Mouse (Mus musculus): ENCODE data around the gene Arxes1.
"Not testable (repeated sequence)": the region's sequence is repeated elsewhere in the genome, so short reads cannot be mapped to it uniquely, and the experiment has no call there.

The Arxes1 gene

GRCm38 (mm10) chrX:136032799-136033763 lies at the start of gene Arxes1:
Arxes1 (plus strand) TSS chrX:136033367.
- DNase-seq (ENCODE audit: low spot score in 2 of 2), result not testable (repeated sequence)

- DNase-seq (ENCODE audit: low spot score in 2 of 2), result no peak
Measured at GRCm38 (mm10) chrX:135984539-135985260, 48.5 kb upstream of the Arxes1 start.

GRCm38 (mm10) chrX:135986267-135986666 lies 46.9 kb upstream of the Arxes1 start:
- no peak for DNase-seq (ENCODE audit: low spot score in 2 of 2)

- DNase-seq (ENCODE audit: low spot score in 2 of 2), result no peak
Measured at GRCm38 (mm10) chrX:135990661-135991060, 42.5 kb upstream of the Arxes1 start.

DNA sequence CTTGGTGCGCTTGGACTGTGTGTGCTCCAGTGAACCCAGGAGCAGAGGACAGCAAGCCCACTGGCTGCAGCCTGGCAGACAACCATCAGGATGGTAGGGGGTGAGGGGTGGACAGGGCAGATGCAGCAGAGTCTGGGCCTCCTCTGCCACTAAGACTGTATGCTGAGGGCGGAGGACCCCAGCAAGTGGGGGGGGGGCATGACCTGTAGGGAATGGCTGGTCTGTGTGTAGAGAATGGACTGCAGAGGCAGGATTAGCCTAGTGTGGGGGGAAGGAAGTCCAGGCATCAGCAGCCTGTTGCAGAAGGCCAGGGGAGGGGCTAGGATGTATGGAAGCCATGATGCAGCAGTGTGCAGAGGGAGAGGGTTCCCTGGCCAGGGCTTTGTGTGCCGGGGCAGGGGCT lies 40.0 kb upstream of the Arxes1 start:
- DNase-seq (ENCODE audit: low spot score in 2 of 2), result not testable (repeated sequence)

- DNase-seq (ENCODE audit: low spot score in 2 of 2), result not testable (repeated sequence)
Measured at GRCm38 (mm10) chrX:135993664-135994119, 39.5 kb upstream of the Arxes1 start, which contains the start of gene Arxes2. Arxes2 (plus strand) TSS chrX:135993824.

DNA sequence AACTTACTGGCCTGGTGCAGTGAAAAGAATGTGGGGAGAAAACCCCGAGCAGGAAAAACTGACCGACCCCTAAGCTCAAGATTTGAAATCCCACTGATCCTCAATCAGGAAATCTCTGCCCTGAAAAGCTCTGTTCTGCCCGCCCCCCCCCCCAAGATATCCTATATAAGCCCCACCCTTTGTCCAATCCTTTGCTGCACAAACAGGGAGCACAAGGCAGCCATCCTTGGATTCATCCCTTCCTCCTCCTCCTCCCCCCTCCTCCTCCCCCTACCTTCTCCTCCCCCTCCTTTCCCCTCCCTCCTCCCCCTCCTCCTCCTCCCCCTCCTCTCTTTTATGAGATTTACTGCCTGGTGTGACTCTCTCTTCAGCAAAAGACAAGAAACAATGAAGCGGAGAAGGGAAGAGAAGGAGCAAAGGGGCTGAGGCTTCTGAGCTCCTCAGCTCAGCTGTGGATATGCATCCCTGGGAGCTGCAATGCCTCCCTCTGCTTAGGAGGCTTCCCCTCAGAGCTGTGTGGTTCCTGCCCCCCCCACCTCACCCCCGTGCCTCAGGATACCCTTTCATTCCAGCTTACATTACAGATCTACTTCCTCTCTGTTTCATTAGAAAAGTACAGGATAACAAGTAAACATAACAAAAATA lies 25.8 kb upstream of the Arxes1 start:
- no peak for DNase-seq (ENCODE audit: low spot score in 2 of 2)

DNA sequence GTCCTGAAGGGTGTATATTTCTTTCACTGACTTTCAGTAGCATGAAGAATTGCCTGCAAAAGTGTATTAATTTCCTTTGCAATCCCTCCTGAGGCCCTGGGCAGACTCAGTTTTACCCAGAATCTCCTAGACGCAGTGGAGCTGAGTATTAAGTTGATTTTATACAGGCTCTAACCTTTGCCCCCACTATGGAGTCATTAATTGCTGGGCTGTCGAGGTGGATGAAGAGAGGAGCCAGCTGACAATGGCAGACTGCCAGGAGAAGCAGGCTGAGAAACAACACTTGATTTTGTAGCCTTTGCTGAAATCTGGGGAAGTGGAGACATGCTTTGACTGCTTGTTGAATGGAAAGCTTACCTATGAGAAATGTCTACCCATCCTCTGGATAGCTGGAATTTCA lies 18.8 kb upstream of the Arxes1 start:
- DNase-seq (ENCODE audit: low spot score in 2 of 2), result no peak

DNA sequence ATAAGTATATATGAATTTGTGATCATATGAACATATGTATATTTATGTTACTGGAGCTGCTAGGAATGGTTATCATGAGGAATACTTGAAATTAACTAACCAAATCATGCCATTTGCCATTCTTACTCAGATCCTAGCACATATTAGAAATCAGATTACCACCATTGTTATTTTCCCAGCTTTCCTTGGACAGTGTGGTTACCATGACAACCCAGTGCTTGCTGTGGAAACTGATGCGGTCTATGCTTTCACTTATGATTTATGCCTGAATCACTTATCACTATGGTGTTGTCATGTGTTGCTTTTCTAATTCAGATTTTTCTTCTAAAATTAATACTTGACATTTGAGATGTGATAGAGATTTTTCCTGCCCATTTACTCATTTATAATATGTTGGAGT lies 2.8 kb upstream of the Arxes1 start:
- DNase-seq (ENCODE audit: low spot score in 2 of 2), result no peak

DNA sequence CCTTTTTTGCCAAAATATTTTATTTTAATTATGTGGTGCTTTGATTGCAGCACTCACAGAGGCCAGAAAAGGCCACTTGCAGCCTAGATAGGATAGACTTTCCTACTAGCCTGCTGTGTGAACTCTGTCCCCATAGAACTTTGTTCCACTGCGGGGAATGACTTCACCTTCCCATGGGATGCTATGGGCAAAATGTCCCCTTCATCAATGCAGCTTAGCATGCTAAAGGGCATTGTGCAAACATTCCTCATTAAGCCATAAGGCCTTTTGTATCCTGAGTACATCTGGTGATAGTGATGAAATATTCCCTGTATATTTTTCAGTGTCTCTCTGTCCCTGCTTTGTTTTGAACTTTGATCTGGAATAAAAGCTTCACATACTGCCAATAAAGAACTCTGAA lies 10.6 kb downstream of the Arxes1 start:
- DNase-seq (ENCODE audit: low spot score in 2 of 2), result no peak

- DNase-seq (ENCODE audit: low spot score in 2 of 2), result peak in 1 of 2 experiments; percentile 16
Measured at GRCm38 (mm10) chrX:136047528-136047927, 14.4 kb downstream of the Arxes1 start.

DNA sequence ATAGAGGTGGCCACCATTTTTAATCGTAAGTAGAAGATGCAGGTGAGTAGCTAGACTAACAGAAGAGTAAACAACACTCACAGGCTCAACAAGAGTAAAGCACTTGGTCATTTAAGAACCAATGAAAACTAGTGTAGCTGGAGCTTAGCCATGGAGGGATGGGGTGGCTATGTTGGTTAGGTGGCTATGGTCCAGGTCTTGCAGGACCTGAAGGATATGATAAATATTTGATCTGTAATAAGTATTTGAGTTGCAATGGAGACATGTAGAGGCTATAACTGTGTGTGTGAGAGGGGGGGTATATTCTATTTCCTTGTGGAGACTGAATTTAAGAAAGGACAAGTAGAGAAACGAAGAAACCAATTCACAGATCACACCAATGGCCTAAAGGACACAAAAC lies 18.1 kb downstream of the Arxes1 start:
- DNase-seq (ENCODE audit: low spot score in 2 of 2), result no peak

- no peak for DNase-seq (ENCODE audit: low spot score in 2 of 2)
Measured at GRCm38 (mm10) chrX:136060698-136061097, 27.5 kb downstream of the Arxes1 start.

GRCm38 (mm10) chrX:136067201-136067991 lies 34.2 kb downstream of the Arxes1 start:
- not testable (repeated sequence) for DNase-seq (ENCODE audit: low spot score in 2 of 2)

DNA sequence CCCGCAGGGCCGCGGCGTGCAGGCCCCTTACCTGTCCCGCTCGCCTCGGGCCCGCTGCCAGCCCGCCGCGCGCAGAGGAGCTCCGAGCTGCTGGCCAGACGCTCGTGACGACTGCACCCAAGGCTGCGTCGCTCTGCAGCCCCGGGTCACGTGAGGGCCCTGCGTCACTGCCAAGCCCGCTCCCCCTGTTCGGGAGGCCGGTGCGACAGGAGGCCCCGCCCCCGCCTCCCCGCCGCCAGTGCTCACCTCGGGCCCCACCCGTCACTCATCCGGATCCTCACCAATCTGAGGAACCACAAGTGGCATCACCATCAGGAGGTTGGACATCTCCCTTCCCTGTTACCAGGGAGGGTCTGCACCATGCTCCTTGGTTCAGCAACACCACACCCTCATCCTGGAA lies 34.9 kb downstream of the Arxes1 start, which contains the start of gene Bex2:
Gene Bex2, minus strand, starts transcription at position 217 of the 400 bp plus-strand sequence.
- DNase-seq (ENCODE audit: low spot score in 2 of 2), result peak in 1 of 2 experiments; percentile 0

Data from natural killer cell, adult 2 months (primary cell).